In the genomic region with DNA sequence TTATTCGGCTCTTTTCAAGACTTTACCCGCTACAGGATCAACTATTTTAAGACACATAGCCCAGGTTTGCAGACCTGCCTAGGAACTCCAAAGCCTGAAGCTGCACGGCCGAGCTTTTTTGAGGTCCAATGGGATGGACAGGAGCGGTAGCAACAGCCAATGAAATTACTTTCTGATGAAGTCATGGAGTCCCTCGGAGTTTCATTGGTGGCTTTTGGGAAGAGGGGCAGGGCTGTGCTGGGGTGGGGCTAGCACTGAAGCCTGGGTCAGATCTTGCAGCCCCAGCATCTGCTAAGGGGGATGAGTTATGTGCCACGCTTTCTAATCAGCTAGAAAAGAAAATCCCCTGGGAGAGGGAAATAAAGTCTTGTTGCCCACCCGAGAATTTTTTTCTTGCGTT, we compare ENCODE assay signal across 7 mouse cellular contexts. TPM values are rescaled to one million over a fixed set of nuclear protein-coding genes. Genes with fewer than 3 reads are reported as not detected.
DNase-seq lines count a peak whose midpoint lies in the region; ATAC-seq and TF ChIP-seq lines count a peak whose summit lies in the region.

No protein-coding gene starts in this region.

- TF ChIP-seq CTCF in bone marrow macrophage, adult 2 months (IDR thresholded peaks at IDR 0.05; ENCODE audit: low read depth, low read length), result no peak

- intact Hi-C loops in left cerebral cortex, postnatal 36 days (cut with DNase I), result no loop called here

- ATAC-seq in megakaryocyte-erythroid progenitor cell, adult 5-6 weeks (replicated peaks; ENCODE audit: low FRiP score, low TSS enrichment, poor library complexity, severe bottlenecking), result peak; percentile 95

- no peak overlapping the region for H3K4me3 ChIP-seq in bone marrow macrophage, adult 2 months (ENCODE audit: insufficient read depth, low read length)

- TF ChIP-seq POLR2A in bone marrow macrophage, adult 2 months (IDR thresholded peaks at IDR 0.05; ENCODE audit: borderline replicate concordance, low read depth, low read length), result no peak

- DNase-seq in embryo, embryonic 11.5 days (ENCODE audit: low read depth, low spot score), result peak; percentile 66
- DNase-seq in heart, adult 18-20 months, result peak; percentile 84 to 92
- peak; percentile 77 for DNase-seq in kidney, adult 11 months
- peak; percentile 79 for DNase-seq in left cerebral cortex, postnatal 36 days (ENCODE audit: low spot score in 2 of 2)
- peak; percentile 76 to 86 for DNase-seq in right cerebral cortex, postnatal 36 days (ENCODE audit: low spot score in 2 of 2)

- H3K27ac ChIP-seq in bone marrow macrophage, adult 2 months (ENCODE audit: insufficient read depth, low read depth, low read length), result peak overlapping the region; percentile 89

- peaks cover 64% of the 10 kb centered on the region for H3K4me1 ChIP-seq in bone marrow macrophage, adult 2 months (ENCODE audit: control insufficient read depth, insufficient read depth, low read length)

RNA-seq across cellular contexts. Expression of gene Ttc7b, which starts 7.1 kb away (rescaled TPM):
- polyA plus RNA-seq in bone marrow macrophage, adult 2 months (2012; ENCODE audit: insufficient read depth, insufficient read length, missing spikeins), result 18.8 and 19.4 TPM in 2 replicates
- 10 to 100 TPM; 74.6 to 79.1 TPM for total RNA-seq in heart, adult 18-20 months (2021)
- 100 to 1,000 TPM; 229 to 246 TPM for total RNA-seq in left cerebral cortex, postnatal 36 days (2021)
- total RNA-seq in megakaryocyte-erythroid progenitor cell, adult 5-6 weeks (2014; fragmentation: Nextera tagmentation), result 7.9 and 9.0 TPM in 2 replicates
- 6.3 and 10.1 TPM in 2 replicates for total RNA-seq in megakaryocyte-erythroid progenitor cell, adult 5-6 weeks (2017)

Comparison
In these comparisons a context has a peak if more than half of its experiments do, and no peak if none do; other contexts are left out.
1. RNA of gene Ttc7b, which starts 7.1 kb away (total RNA-seq): 229 to 246 TPM in left cerebral cortex, postnatal 36 days and 74.6 to 79.1 TPM in heart, adult 18-20 months; 6.3 to 10.1 TPM in megakaryocyte-erythroid progenitor cell, adult 5-6 weeks; every median in the first group is over 4 times any median in the second.
2. Peak in every context shown above with its lines, with median percentiles within 50 percentile points of each other: DNase-seq.